Mouse (Mus musculus): ENCODE data around the gene Dand5.

The Dand5 gene

GRCm38 (mm10) chr8:84770100-84770953, 52.3 kb downstream of the Dand5 start:
- DNase-seq (ENCODE audit: low spot score) = no peak

DNA sequence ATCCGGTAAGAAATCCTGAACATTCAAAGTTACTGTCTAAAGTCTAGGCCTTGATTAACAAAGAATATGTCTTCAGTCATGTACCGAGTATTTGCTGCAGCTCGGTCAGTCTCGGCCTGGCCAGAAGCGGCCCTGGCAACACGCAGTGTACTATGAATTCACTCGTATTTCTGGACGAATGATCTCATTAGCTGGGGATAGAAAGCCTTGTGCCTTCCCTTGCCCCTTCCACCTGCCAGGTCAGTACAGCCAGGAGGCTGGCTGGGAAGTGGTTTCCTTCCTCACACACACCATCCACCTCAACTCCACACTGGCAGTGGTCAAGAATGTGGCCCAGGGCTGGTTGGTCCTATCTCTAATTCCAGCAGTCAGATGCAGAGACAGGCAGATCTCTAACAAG, 53.3 kb downstream of the Dand5 start:
- no peak for DNase-seq (ENCODE audit: low spot score)

DNA sequence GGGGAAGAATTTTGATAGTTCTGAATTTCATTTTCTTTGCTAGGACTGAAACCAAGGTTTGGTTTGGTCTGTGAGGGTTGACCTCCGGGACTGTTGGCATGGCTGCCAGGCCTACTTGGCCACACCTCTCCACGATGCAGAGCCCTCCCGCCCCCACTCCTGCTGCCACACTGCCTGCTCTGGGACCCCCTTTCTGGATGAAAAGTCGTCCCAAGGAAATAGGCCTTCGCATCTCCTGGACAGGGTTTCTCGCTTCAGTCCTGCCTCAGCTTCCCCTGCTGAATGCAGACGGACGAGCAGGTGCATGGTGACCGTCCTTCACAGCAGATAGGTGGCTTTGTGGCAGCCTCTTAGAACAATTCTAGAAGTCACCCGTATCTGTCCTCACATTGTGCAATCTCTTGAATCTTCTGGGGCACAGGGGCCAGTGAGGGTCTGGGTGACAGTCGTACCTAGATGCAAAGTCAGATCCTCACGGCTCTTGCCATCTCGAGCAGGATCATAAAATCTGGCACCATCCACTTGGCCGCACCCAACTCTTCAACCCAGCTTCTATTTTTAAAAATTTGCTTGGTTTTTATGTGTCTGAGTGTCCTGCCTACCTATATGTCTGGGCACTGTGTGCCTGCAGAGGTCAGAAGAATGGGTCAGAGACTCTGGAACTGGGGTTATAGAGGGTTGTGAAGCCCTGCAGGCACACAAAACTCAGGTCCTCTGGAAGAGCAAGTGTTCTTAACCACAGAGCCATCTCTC, 54.1 kb downstream of the Dand5 start:
- no peak for DNase-seq (ENCODE audit: low spot score)

- DNase-seq (ENCODE audit: low spot score) = no peak
Observed at GRCm38 (mm10) chr8:84767221-84767620, 55.4 kb downstream of the Dand5 start.

- no peak for DNase-seq (ENCODE audit: low spot score)
Observed at GRCm38 (mm10) chr8:84766422-84766821, 56.2 kb downstream of the Dand5 start.

DNA sequence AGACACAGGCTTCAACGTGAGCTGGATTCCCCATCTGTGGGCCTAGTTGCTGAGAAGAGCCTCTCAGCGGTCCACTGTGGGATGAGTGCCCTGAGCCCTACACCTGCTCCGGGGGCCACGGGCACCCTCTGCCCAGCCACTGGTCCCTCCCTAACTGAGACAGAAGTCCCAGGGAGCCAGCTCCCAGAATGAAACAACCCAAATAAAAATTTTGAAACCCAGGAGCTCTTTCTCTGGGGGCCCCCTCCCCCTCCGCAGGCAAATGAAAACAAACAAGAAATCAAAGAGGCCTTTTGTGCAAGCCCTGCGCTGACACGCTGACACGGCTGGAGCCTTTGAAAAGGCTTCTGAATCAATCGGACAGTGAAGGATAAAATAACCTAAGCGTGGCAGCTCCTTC, 57.0 kb downstream of the Dand5 start:
- no peak for DNase-seq (ENCODE audit: low spot score)
